Mouse (Mus musculus) embryo, embryonic 10 days (tissue): ENCODE results near the gene Zfp454.
A peak's percentile ranks its signal among the peaks of the same experiment; 100 is the strongest.

Experiments used
- DNase-seq: peaks from one replicate; pipeline ENCODE4 v3.0.0-alpha.2; 2015; ENCODE audit warnings: low spot score

Zfp454 gene

DNA sequence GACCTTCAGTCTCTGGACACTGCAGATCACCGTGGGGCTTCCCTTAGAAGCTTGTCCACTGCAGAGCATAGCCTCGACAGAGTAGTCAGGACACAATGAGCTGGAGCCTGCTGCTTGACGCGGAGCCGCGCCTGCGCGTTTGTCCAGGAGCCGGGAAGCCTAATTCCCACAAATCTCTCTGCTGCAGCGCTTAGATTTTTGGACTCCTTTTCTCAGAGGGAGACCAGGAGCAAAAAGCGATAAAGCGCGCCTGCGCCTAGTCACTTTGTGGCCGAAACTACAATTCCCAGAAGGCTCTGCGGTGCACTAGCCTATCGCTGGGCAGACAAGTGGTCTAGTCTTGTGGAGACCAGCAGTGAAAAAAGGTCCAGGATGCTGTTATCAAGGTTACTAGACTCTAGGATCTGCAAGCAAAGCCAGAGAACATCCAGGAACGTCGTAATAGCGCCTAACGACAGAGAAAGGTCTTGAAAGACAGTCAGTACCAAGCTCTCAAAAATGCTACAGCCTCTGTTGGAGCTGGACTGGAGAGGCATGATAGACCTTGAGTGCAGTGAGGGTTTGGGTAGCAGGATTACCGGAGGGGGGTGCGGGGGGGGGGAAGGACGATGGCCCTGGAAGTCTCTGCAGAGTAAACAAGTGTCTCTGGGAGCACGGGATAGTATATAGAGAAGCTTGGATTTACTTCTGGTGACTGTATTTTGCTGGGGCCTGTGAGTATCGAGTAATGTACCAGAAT lies at the start of gene Zfp454:
Gene Zfp454 (minus strand): TSS at position 262 of the 739 bp plus-strand sequence.
- DNase-seq, result peak; percentile 96

DNA sequence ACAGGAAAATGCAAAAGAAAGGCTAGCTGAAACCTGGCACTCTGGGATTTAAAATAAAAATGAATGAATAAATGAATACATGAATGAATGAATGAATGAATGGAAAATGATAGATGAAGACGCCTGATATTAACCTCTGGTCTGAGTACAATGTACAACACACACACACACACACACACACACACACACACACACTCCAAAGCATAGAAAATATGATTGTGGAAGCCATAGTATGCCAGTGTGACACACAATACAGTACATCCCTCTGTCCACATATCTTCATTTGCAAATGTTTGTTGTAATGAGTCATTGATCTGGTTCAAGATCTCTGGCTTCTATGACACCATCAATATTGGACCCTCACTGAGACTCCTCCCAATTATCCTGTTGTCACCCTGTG lies 44.6 kb upstream of the Zfp454 start:
- no peak for DNase-seq

DNA sequence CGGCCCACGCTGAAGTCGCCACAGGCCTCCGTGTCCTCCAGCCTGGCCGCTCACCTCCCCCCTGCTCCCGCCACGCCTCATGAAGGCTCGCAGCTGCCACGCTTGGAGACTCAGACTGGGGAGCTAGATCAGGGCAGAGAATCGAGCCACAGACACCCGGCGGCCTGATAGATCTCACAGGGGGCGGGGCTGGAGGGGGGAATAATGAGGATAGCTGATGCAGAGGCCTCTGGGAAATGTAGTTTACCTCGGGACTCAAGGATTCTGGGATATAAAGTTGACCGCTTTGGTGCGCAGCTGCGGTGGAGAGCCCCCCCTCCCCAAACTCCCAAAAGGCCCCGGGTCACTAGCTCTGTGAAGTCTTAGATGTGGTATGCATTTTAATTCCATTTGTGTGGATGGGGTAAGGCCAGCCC lies 44.0 kb upstream of the Zfp454 start, which contains the start of gene Zfp354b:
Gene Zfp354b (minus strand): TSS at position 183 of the 416 bp plus-strand sequence.
- DNase-seq, result peak; percentile 87

DNA sequence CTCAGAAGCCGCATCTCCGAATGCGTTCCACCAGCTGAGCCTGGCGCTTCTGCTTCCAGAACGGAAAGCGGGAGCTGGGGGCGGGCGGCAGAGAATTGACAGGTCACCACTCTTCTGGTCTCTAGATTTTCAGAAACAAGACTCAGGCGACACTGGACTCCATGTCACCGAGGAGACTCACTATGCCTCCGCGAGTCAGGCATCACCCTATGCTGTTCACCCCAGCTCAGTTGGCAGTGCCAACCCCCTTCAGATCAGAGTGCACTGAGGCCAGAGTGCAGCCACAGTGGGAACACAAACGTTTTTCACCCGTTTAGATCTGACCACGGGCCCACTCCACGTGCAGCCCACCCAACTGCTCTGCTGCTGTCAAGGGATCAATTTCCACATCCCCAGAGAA lies 43.6 kb upstream of the Zfp454 start:
- peak; percentile 11 for DNase-seq

DNA sequence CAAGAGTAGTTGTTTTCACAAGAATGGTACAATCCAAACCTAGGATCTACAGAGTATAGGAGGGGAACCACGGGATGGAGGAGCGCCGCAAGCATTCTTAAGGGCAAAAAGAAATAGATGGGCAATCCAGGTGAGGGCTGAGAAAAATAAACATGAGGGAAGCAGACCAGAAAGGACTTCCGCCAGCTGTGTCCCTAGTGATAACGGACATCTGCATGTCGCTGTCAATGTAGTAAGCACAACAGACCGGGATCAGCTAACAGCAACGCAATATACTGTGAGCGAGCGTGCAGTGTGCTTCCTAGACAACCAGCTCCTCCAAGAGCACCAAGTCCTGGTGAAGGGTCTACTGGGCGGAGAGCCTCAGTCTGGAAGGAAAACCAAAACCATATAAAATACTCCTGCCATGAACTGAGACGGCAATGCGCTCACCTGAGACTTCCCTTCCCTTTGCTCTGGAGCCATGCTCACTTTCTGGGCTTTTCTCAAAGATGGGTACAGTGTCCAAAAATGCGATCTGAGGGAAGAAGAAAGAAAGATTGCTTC lies 43.1 kb upstream of the Zfp454 start:
- DNase-seq, result peak; percentile 12

DNA sequence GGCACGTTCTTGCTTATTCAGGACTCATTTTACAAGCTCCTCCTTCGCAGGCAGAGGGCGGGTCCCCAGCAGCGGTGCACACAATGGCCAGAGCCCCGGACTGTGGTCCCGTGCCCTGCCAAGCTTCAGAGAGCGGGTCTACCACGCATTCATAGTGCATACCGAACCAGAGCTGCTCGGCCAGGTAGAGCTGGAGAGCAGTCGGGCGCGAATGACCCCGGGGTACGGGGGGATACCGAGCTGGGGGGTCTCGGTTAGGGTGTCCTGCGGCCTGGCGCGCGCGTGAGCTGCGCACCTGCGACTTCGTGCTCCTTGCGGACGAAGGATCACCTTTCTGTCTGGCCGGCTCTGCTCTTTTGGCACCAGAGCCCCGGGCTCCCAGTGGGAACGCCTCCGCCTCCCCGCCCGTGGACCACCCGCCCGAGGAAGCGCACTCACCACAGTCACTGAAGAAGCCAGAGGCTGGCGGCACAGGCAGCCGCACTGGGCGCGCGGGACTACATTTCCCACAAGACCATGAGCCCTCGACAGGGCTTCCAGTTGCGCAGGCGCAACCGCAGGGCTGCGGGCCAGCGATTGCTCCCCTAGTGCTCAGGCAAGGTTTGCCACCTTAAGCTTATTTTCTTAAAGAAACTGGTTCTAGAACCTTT lies 28.3 kb upstream of the Zfp454 start, which contains the start of gene Zfp2:
Gene Zfp2 (minus strand): TSS at position 495 of the 650 bp plus-strand sequence.
- DNase-seq, result peak; percentile 95

DNA sequence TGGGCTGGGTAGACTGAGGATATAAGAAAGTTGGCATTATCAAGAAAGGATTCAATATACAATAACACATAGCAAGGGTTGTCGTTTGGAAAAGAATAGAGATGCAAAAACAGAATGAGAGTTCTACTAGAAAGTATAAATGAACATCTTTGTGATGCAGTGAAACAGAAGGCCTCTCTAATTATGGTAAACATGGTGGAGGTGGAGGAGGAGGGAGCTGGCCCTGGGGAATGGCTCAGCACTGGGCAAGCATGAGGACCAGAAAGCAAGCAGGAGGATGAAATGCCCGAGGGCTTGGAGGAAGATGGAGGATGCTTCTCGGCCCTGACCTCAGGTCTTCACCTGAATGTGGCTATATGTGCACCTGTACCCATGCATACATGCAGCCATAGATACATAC lies 27.0 kb upstream of the Zfp454 start:
- no peak for DNase-seq

DNA sequence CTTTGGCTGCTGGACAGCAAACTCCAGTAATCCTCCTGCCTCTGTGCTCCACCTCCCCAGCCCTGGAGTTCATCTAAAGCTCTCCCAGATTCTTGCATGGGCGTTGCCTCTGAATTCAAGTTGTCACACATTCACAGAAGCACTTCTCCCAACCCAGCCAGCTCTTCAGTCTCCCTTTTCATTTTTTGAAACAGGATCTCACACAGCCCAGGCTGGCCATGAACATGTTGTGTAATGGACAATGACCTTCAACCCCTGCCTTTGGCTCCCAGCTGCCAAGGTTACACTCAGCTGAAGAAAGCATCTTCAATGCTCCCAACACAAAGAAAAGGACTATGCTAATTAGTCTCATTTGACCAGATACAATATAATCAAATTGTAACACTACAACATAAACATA lies 25.9 kb upstream of the Zfp454 start:
- no peak for DNase-seq

DNA sequence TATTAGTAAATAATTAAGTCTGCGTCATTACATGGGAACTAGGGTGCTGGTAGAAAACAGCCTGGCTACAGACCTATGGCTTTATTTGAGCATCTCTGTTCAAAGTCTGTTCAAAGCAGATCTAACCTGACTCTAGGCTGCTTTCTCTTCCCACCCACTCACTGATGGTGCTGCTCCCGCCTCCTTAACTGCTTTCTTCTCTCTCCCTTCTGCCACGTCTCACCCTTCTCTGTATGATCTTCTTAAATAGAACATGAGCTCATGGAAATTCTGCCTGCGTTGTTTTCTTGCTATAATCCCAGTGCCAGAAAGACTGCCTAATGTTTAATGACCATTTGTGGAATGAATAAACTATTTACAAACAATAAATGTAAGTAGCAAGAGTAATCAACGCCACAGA lies 20.7 kb upstream of the Zfp454 start:
- DNase-seq, result no peak

DNA sequence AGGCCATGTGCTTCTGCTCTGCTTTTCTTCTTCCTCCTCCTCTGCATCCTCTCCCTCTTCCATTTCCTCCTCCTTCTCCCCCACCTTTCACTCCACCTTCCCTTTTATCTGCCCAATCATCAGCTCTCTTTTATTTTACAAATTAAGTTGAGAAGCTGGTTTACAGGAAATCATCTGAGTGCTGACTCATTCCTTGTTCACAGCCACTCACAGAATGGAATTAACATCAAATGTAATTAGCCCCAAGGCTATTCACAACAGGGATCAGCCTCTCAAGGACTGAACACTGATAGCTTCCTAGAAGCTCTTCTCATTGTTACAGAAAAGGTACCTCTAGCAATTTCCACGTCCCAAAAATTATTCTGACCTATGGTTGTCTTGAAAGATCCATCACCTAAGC lies 9.9 kb upstream of the Zfp454 start:
- no peak for DNase-seq

DNA sequence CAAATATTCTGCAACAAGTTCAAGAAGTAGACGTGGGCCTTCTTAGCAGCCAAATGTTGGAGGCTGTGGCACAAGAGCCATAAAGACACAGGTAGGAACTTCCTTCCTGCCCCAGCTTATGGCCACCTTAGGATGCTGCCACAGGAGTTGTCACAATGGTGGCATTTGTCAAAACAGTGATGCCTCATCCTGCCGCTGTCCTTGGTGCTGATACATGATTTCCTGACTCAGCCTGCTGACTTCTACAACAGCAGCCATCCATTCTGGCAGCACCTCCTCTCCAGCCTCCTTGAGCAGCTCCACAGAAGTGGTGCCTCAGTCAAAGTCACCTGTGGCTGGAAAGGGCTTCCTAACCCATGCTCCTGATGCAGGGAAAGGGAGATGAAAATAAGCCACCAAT lies 5.0 kb upstream of the Zfp454 start:
- DNase-seq, result peak; percentile 38

DNA sequence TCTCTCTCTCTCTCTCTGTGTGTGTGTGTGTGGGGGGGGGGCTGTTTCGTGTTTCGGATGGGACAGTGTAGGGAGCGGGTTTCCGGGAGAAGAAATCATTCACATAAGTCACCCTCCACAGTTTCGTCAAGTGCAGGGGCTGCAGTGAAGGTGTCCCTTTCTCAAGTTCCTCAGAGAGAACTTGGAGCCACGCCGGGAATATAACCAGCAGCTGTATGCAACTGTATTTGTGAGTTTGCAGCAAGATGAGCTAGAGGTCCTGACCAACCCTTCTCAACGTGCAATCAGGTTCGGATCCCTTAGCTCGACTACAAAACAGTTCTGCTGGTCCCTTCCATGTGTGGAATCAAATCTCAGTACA lies 538 bp downstream of the Zfp454 start:
- DNase-seq, result peak; percentile 15

DNA sequence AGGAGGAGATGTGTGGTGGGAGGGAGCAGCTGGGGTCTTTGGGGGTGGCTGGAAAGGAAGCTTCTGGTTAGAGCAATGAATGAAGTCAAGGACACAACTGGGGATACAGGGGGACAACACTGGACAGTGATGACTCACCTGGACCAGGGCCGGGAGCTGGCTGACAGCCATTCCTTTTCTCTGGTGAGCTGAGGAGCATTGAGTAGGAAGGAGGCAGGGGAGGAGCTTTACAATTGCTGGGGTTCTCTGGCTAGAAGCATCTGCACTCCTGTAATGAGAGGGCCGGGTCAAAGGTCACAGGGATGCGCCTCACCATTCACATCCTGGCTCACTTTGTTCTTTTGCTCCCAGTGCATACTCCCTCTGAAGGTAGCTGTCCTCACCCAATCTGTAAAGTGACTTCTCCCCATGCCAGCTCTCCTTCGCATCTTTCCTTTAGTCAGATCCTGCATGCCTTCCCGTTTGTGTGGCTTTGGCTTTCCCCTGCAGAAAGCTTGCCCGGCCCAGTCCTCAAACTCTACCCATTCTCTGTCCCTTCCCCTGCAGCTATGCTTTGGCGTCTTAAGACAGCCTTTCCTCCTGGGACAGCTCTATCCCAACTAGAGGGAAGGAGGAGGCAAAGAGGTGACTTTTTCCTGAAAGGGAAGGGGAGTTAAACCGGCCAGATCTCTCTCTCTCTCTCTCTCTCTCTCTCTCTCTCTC lies 1.1 kb downstream of the Zfp454 start:
- peak; percentile 28 for DNase-seq

DNA sequence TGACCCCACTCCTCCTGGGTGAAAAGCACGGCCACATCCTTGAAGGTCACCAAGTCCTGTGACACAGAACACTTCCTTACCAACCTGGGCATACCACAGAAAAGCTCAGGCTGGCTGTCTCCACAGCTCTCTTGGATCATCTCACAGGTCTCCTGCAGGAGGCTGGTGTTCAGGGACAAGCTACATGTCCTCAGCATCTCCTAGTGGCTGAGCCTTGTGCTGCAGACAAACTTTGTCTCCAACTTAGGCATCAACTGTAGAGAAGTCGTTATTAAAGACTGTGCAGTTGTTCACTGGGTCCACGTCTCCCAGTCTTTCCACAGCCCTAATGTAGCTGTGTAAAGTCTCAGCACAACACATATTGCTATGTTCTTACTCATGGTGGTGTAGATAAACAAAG lies 3.7 kb downstream of the Zfp454 start:
- no peak for DNase-seq

DNA sequence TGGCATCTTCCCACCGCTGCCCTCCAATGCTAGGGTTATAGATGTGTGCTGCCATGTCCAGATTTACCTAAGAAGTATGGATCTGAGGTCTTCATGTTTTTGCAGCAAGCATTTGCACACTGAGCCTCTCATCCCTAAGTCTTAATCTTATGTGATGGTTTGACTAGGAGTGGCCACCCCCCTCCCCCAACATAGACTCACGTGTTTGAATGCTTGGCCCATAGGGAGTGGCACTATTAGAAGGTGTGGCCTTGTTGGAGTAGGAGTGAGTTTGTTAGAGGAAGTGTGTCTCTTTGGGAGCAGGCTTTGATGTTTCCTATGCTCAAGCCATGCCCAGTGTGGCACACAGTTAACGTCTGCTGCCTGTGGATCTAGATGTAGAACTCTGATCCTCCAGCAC lies 8.8 kb downstream of the Zfp454 start:
- no peak for DNase-seq

DNA sequence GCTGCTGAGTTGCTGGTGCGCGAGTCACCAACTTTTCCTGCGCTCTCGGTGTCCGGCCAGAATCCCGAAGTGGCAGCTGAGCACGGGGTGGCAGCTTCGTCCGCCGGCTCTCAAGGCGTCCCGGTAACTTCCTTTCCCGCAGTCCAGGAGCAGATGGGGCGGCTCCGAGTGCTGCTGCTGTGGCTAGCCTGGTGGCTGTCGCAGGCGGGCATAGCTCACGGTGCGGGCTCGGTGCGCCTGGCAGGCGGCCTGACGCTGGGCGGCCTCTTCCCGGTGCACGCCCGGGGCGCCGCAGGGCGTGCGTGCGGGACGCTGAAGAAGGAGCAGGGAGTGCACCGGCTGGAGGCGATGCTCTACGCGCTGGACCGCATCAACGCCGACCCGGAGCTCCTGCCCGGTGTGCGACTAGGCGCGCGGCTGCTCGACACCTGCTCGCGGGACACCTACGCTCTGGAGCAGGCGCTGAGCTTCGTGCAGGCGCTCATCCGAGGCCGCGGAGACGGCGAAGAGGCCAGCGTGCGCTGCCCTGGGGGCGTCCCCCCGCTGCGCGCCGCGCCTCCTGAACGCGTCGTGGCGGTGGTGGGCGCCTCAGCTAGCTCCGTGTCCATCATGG lies 36.4 kb downstream of the Zfp454 start:
- peak; percentile 37 for DNase-seq

DNA sequence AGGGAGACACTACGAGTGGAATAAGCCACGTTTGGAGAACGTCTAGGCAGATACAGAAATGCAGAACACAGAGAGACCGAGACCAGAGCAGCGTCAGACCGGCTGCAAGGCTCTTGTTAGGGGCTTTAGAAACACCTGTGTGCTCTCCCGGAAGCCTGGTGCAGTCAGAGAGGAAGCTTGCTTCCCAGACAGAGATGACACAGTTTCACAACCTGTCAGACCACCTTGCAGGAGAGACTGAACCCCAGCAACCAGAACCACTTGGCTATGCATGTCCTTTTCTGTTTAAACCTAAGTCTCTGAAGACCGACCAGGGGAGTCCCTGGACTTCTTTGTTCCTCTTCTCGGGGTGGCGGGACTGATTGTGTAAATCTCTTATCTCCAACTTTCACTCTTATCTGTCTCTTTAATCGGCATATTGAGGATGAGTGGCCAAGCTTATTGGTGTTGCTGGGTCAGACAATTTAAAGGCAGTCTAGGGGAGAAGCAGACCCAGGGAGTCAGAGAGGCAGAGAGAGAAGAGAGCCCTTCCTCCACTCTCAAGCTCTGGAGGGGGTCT lies 37.2 kb downstream of the Zfp454 start, which contains the start of gene Grm6:
Gene Grm6 (plus strand): TSS at position 509 of the 559 bp plus-strand sequence.
- DNase-seq, result no peak

DNA sequence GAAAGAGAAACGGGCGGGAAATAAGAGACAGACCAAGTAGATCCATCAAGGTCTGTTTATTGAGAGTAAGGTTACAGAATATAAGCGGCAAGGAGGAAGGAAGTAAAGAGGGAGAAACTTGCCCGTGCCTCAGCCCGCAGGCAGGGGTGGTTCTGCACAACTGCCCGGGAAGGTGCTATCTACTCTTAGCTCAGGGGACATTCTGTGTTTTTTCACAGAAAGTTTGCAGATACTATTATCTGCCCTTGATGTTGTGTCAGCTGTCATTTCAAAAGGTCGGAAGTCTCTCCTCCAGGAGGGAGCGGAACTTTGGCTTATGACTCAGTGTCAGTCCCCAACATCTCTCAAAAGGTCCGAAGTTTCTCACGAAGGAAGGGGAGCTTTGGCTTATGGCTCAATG lies 38.1 kb downstream of the Zfp454 start:
- DNase-seq, result no peak

DNA sequence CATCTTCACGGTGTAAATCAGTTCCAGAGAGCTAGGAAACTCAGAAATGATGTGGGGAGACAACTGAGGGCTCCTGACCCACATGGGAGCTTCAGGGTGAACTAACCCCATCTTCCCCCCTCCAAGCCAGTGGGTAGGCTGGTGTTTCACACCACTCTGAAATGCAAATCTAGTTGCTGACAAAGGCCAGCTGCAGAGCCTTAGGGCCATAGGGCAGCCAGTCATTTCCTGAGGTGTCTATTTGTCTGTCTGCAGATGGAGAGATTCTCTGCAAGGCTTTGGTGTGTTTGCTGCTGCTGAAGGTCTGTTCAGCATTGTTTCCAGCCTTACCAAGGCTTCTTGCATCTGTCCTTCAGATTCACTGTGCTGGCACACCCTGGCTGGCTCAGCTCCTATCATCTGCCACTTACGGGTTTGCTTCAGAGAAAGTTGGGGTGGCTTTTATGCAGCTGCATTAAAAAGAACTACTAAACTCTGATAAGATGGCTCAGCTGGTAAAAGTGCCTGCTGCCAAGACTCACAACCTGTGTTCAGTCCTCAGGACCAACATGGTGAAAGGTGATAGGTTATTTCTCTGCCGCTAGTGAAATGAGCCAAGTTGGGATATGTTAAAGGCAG lies 38.8 kb downstream of the Zfp454 start:
- DNase-seq, result no peak

DNA sequence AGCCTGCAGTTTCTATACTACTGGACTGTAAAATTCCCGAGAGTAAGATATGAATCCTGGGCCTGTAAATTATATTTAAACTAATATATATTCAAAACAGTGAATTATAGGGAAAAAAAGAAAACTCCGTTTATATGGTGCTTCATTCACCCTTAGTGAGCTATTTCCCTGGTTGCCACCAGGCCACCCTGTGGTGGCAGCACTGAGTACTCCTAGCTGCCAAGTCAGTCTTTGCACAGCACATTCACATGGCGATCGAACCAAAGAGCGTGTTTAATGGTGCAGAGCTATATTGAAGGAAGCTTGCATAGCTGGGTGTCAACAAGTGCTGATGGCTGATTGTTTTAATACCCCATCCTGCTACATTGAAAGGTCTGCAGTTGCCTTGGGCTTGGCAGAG lies 40.4 kb downstream of the Zfp454 start:
- DNase-seq, result no peak

DNA sequence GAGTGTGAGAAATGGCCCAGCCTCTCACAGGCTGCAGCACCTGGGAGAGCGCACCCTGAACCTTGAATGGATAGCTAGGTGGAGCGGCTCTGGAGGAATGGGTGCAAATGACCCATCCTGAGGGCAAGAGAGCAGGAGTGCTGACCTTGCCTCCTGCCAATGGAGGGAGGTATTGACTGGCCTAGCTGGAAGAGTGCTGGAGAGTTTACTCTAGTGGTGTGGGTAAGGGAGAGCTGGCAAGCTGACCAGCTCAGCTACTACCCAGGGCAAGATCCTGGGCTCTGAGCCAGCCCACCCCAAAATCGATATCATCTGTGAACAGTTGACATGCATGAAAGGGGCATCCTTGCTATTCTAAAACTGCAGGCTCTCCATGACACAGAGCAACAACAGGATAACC lies 41.5 kb downstream of the Zfp454 start:
- DNase-seq, result no peak
